Mouse (Mus musculus) megakaryocyte, embryonic 14.5 days (primary cell): ENCODE measurements at regions not wholly inside any gene's neighbourhood (a gene's known extent, or its start where the extent isn't known, plus 50 kb on each side); places are given as distances from the start of the nearest gene placed in this dataset.
A peak's percentile ranks its signal among the peaks of the same experiment; 100 is the strongest.

Experiments used
- H3K27me3 ChIP-seq: replicated peaks from 2 replicates; pipeline ENCODE3; 2012; ENCODE audit warnings: inconsistent platforms
- H3K36me3 ChIP-seq: replicated peaks from 2 replicates; pipeline ENCODE3; 2012; ENCODE audit warnings: low read length, inconsistent platforms, mixed read lengths
- H3K4me1 ChIP-seq: 2 replicates; pipeline ENCODE4 v1.6.1; 2012; ENCODE audit warnings: inconsistent platforms
- H3K4me3 ChIP-seq: replicated peaks from 2 replicates; pipeline ENCODE3; 2012; ENCODE audit warnings: moderate library complexity, mild to moderate bottlenecking, inconsistent platforms
- H3K9me3 ChIP-seq: 2 replicates; pipeline ENCODE4 v1.6.1; 2012; ENCODE audit warnings: inconsistent platforms
- FLI1 ChIP-seq: IDR thresholded peaks from 2 replicates; pipeline ENCODE4 v1.6.1; 2012; ENCODE audit warnings: low read length, inconsistent platforms, mixed read lengths
- GATA1 ChIP-seq: IDR thresholded peaks from 3 replicates; pipeline ENCODE4 v1.6.1; 2012; ENCODE audit warnings: mixed read lengths, low read length, inconsistent platforms, borderline replicate concordance

- H3K4me3 ChIP-seq, result peak overlapping the region; percentile 26
- H3K27me3 ChIP-seq, result peaks cover 44% of the 10 kb centered on the region
- peaks cover 14% of the 10 kb centered on the region for H3K9me3 ChIP-seq
- peaks cover 41% of the 10 kb centered on the region for H3K4me1 ChIP-seq
- no peaks in the 10 kb centered on the region for H3K36me3 ChIP-seq
- TF ChIP-seq FLI1, result no peak
- TF ChIP-seq GATA1, result no peak
Measured at GRCm38 (mm10) chr16:5374818-5375605, 119.2 kb upstream of the Eef2kmt start.

DNA sequence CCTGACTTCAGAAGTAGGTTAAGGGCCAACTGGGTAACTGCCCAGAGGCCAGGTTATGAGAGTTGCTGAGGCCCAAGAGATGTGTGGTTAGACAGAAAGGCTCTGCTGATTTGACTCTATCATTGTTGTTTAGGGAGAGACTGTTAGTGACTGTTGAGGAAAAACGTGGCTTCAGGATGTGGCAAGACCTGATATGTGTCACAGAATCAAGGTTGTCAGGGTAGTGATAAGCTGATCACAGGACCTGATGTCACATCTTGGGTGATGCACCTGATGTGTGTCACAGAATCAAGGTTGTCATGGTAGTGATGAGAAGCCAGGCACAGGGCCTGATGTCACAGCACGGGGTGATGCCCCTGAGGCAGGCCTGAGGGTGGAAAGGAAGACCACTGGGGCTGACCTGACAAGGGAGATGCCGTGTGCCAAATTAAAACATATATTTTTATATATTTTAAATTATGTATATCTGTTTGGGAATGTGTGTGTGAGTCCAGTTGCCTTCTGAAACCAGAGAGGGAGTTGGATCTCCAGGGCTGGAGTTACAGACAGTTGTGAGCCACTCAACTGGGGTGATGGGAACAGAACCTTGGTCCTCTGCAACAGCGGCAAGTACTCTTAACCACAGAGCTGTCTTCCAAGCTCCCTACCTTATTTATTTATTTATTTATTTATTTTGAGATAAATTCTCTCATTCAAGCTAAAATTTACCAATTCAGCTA lies 115.6 kb upstream of the Eef2kmt start:
- H3K4me3 ChIP-seq, result no peak overlapping the region
- H3K36me3 ChIP-seq, result no peaks in the 10 kb centered on the region
- TF ChIP-seq GATA1 (no peak), FLI1 (no peak)
- H3K9me3 ChIP-seq, result peaks cover 5% of the 10 kb centered on the region; the same call in 1 of the 2 replicates
- H3K27me3 ChIP-seq, result peaks cover 18% of the 10 kb centered on the region
- peaks cover 59% of the 10 kb centered on the region for H3K4me1 ChIP-seq

DNA sequence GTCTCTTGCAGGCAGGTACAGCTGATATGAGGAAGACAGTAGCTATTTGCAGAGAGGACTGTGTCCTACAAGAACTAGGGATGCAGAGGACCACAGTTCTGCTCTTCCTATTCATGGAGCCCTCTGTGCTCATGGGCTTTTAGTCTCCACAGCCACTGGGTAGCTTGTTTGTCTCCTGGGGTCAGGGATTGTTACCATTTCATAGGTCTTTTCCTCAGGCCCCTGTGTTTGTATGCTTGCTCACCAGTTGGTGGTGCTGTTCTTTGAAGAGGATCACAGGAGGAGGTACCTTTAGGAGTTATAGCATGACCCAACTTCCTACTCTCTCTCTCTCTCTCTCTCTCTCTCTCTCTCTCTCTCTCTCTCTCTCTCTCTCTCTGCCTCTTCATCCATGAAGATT lies 114.7 kb upstream of the Eef2kmt start:
- no peak overlapping the region for H3K4me3 ChIP-seq
- peaks cover 14% of the 10 kb centered on the region for H3K27me3 ChIP-seq
- H3K4me1 ChIP-seq, result peaks cover 66% of the 10 kb centered on the region
- TF ChIP-seq FLI1, result no peak
- no peak for TF ChIP-seq GATA1
- no peaks in the 10 kb centered on the region for H3K36me3 ChIP-seq
- peaks cover 5% of the 10 kb centered on the region; the same call in 1 of the 2 replicates for H3K9me3 ChIP-seq

DNA sequence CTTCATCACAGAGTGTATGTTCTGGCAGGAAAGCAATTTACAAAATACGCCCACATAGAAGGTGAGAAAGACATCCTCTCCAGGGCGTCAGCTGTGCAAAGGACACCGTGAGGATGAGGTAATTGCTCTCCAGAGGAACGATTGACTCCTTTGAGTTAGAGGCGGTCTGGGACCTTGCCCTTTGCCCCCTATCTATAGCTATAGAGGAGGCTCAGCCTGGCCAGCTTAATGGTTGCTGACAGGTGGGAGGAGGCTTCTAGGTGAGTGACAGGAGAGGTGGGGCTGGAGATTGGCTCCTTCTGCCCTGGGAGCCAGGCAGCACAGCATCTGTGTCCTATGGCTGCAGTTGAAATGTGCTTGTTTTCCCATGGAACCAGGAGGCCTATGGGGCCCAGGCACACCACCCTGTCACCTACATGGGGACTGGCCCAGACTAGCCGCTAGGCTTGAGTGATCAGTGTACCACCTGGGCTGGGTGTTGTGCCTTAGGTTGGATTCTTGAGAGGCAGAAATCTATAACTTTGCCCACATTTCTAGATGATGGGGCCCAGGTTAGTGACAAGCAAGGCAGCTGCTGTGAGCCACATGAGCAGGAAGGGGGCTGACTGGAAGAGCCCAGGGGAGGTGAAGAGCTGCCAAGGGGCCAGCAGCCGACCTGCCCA lies 113.2 kb upstream of the Eef2kmt start:
- Histone ChIP-seq H3K4me3 (no peak overlapping the region), H3K4me1 (peaks cover 65% of the 10 kb centered on the region), H3K36me3 (no peaks in the 10 kb centered on the region), H3K27me3 (peaks cover 16% of the 10 kb centered on the region), H3K9me3 (peaks cover 5% of the 10 kb centered on the region; the same call in 1 of the 2 replicates)
- TF ChIP-seq FLI1 (no peak), GATA1 (no peak)

DNA sequence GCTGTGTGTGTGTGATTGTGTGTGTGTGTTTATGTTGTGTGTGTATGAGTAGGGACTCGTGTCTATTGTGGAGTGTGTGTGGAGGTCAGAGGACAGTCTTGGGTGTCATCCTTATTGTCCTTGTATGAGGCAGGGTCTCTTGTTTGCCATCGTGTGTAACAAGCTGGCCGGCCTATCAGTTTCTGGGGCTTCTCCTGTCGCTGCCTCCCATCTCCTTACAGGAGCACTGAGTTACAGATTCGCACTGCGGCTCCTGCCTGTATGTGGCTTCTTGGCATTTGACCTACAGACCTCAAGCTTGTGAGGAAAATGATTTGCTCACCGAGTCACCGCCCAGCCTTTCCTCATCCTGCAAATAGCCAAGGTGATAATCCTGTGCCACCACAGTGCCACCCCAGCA lies 112.6 kb upstream of the Eef2kmt start:
- H3K4me3 ChIP-seq, result no peak overlapping the region
- TF ChIP-seq GATA1 (no peak), FLI1 (no peak)
- peaks cover 5% of the 10 kb centered on the region; the same call in 1 of the 2 replicates for H3K9me3 ChIP-seq
- H3K27me3 ChIP-seq, result peaks cover 18% of the 10 kb centered on the region
- no peaks in the 10 kb centered on the region for H3K36me3 ChIP-seq
- H3K4me1 ChIP-seq, result peaks cover 70% of the 10 kb centered on the region

- no peak for TF ChIP-seq GATA1
- TF ChIP-seq FLI1, result no peak
- H3K4me3 ChIP-seq, result no peak overlapping the region
Measured at GRCm38 (mm10) chr16:5367581-5368119, 111.9 kb upstream of the Eef2kmt start.

GRCm38 (mm10) chr16:5366021-5366420 lies 110.2 kb upstream of the Eef2kmt start:
- Histone ChIP-seq H3K27me3 (peaks cover 11% of the 10 kb centered on the region), H3K4me1 (peaks cover 69% of the 10 kb centered on the region), H3K4me3 (no peak overlapping the region), H3K36me3 (no peaks in the 10 kb centered on the region), H3K9me3 (no peaks in the 10 kb centered on the region)
- TF ChIP-seq FLI1 (no peak), GATA1 (no peak)

More at GRCm38 (mm10) chr16:5367581-5368119, 111.9 kb upstream of the Eef2kmt start:
- Histone ChIP-seq H3K27me3 (peaks cover 16% of the 10 kb centered on the region), H3K9me3 (no peaks in the 10 kb centered on the region), H3K4me1 (peaks cover 72% of the 10 kb centered on the region), H3K36me3 (no peaks in the 10 kb centered on the region)

- peaks cover 5% of the 10 kb centered on the region for H3K27me3 ChIP-seq
- H3K4me1 ChIP-seq, result peaks cover 60% of the 10 kb centered on the region
- no peak for TF ChIP-seq GATA1
- no peak for TF ChIP-seq FLI1
- no peaks in the 10 kb centered on the region for H3K36me3 ChIP-seq
- H3K4me3 ChIP-seq, result no peak overlapping the region
- no peaks in the 10 kb centered on the region for H3K9me3 ChIP-seq
Measured at GRCm38 (mm10) chr16:5363007-5363570, 107.3 kb upstream of the Eef2kmt start.

GRCm38 (mm10) chr16:5359193-5359592 lies 103.4 kb upstream of the Eef2kmt start:
- TF ChIP-seq GATA1 (no peak), FLI1 (no peak)
- Histone ChIP-seq H3K4me3 (peak overlapping the region; percentile 75), H3K9me3 (peaks cover 27% of the 10 kb centered on the region), H3K4me1 (peaks cover 39% of the 10 kb centered on the region), H3K27me3 (peaks cover 2% of the 10 kb centered on the region), H3K36me3 (peaks cover 7% of the 10 kb centered on the region)
